Mouse (Mus musculus) hindbrain, embryonic 10.5 days (tissue): Measurements from ENCODE around the gene Pdpr. TPM values are rescaled to one million over a fixed set of nuclear protein-coding genes. Genes with fewer than 3 reads are reported as not detected.

Experiments
- DNase-seq: peaks from one replicate; pipeline ENCODE4 v3.0.0-alpha.2; 2017; ENCODE audit warnings: low spot score
- H3K27ac ChIP-seq: fragments of 300-500 bp; sonication (generic); 2 replicates; pipeline ENCODE4 v1.5.1; 2016; ENCODE audit warnings: mild to moderate bottlenecking, moderate library complexity
- H3K27me3 ChIP-seq: fragments of 300-500 bp; sonication (generic); 2 replicates; pipeline ENCODE4 v1.6.1; 2016; ENCODE audit warnings: mild to moderate bottlenecking; ENCODE audit not compliant: poor library complexity, insufficient read depth, severe bottlenecking
- H3K36me3 ChIP-seq: fragments of 300-500 bp; sonication (generic); 2 replicates; pipeline ENCODE4 v1.6.1; 2016; ENCODE audit warnings: mild to moderate bottlenecking, moderate library complexity
- H3K4me1 ChIP-seq: fragments of 300-500 bp; sonication (generic); replicated peaks from 2 replicates; pipeline ENCODE4 v1.6.1; 2016; ENCODE audit warnings: mild to moderate bottlenecking
- H3K4me3 ChIP-seq: fragments of 300-500 bp; sonication (generic); 2 replicates; pipeline ENCODE4 v1.5.1; 2016; ENCODE audit warnings: mild to moderate bottlenecking, moderate library complexity
- H3K9me3 ChIP-seq: fragments of 300-500 bp; sonication (generic); 2 replicates; pipeline ENCODE4 v1.6.1; 2016; ENCODE audit warnings: mild to moderate bottlenecking, moderate library complexity
- WGBS: fragments of 180-500 bp; shearing (Covaris S2); methylation state at CpG from one replicate; pipeline ENCODE4 v1.1.7; 2016; 5-methylcytosine and 5-hydroxymethylcytosine counted together
- polyA plus RNA-seq: library from polyadenylated mRNA; unstranded; fragments of >200 nt; fragmentation: Nextera tagmentation; extraction: Ambion mirVana; gene quantifications from 2 replicates; pipeline ENCODE4 v1.2.1, GENCODE M21; 2016

The Pdpr gene
- 10.4 and 10.8 TPM in 2 replicates for polyA plus RNA-seq

DNA sequence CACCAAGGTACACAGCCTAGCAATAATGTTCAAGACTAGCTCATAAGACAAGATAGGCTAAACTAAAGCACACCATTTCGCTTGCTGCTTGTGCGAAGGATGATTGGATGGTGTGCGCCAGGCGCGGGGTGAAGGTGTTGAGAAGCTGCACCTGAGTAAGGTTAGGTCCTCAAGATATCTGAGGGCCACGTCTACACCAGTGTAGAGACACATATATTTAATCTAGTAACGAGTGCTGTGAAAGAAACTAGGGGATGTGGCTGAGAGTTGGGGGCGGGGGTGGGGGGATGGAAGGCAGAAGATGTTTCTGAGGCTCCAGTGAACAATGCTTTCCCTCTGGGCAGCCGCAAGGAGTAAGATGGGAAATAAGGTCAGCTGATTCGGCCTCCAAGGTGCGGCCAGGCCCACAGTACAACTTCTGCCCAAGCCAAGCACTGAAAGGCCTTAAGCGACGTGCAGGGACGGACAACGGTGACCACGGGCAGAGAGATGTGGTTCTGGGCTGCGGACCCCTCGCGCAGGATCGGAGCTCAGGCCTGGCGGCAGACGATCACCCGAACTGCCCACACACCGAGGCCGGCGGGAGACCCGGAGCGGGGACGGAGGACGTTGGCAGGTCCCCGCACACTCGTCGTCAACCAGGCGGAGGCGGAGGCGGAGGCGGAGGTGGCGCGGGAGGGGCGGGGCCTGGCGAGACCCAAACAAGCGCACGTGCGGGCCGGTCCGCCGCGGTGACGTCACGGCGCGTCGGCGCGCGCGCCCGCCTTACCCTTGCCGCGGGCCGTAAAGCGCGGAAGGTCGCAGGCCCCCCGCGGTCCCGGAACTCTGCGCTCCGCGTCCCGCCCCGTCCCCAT, at the start of gene Pdpr:
Gene Pdpr, plus strand, starts transcription at position 766 of the 854 bp plus-strand sequence.
- Histone ChIP-seq H3K9me3 (no peaks in the 10 kb centered on the region), H3K36me3 (no peaks in the 10 kb centered on the region), H3K27ac (peak within 1 kb of the TSS; percentile 81), H3K4me3 (peak within 1 kb of the TSS; percentile 68), H3K4me1 (peaks cover 19% of the 10 kb centered on the region), H3K27me3 (no peaks in the 10 kb centered on the region)
- DNase-seq = peak; percentile 90
- WGBS = 5% methylated on average over 71 of the region's 72 CpGs

GRCm38 (mm10) chr8:111048694-111049093, 45.7 kb upstream of the Pdpr start:
- Histone ChIP-seq H3K4me3 (no peak overlapping the region), H3K27ac (no peak overlapping the region), H3K36me3 (peaks cover 100% of the 10 kb centered on the region), H3K4me1 (no peaks in the 10 kb centered on the region), H3K27me3 (no peaks in the 10 kb centered on the region), H3K9me3 (no peaks in the 10 kb centered on the region)
- 92% methylated on average over 2 of the region's 2 CpGs for WGBS
- no peak for DNase-seq

DNA sequence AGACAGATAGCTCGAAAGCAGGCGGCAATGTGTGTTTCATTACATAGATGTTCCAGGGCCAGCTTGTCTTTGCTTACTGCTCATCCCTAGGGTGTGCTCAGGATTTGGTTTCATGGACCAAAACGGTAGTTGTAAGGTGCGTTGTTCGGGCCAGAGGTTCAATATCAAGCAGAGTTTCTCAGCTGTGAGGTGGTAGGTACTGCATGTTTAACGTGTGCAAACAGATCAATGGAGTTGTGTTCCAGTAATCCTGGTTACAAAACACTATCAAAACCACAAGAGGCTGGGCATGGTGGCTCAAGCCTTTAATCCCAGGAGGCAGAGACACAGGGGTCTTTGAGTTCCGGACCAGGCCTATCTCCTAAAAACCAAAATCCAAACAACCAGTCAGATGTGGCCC, 45.3 kb upstream of the Pdpr start:
- Histone ChIP-seq H3K4me3 (no peak overlapping the region), H3K4me1 (no peaks in the 10 kb centered on the region), H3K36me3 (peaks cover 100% of the 10 kb centered on the region), H3K27me3 (no peaks in the 10 kb centered on the region), H3K9me3 (no peaks in the 10 kb centered on the region), H3K27ac (no peak overlapping the region)
- no peak for DNase-seq
- 95% methylated on average over 7 of the region's 7 CpGs for WGBS

GRCm38 (mm10) chr8:111053827-111054518, 40.5 kb upstream of the Pdpr start:
- Histone ChIP-seq H3K27me3 (no peaks in the 10 kb centered on the region), H3K4me1 (peaks cover 17% of the 10 kb centered on the region), H3K4me3 (no peak overlapping the region), H3K36me3 (peaks cover 92% of the 10 kb centered on the region), H3K27ac (no peak overlapping the region), H3K9me3 (no peaks in the 10 kb centered on the region)
- 94% methylated on average over 12 of the region's 12 CpGs for WGBS
- DNase-seq = no peak

DNA sequence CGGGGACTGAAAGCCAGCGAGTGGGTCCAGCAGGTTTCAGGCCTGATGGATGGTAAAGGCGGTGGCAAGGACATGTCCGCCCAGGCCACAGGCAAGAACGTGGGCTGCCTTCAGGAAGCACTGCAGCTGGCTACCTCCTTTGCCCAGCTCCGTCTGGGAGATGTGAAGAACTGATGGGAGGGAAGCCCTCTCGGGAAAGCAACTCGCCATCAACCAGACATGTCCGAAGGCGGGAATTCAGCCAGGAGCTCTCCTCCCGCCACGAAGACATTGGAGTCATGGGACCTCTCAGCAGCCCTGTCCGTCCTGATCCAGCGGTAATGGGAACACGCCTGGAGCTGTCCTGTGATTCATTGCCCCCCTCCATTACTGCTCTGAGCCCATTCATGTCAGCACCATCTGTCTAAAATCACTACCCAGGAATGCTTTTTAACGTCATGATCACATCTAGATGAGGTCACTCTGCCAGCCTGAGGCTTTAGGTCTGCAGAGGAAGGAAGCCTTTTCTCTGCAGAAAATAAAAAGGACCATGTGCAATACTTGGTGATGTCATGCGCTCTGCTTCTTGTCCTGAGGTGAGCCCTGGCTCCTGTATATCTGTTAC, 39.3 kb upstream of the Pdpr start:
- Histone ChIP-seq H3K4me3 (no peak overlapping the region), H3K27ac (no peak overlapping the region), H3K9me3 (no peaks in the 10 kb centered on the region), H3K27me3 (no peaks in the 10 kb centered on the region), H3K36me3 (peaks cover 83% of the 10 kb centered on the region), H3K4me1 (peaks cover 17% of the 10 kb centered on the region)
- no peak for DNase-seq
- WGBS = 93% methylated on average over 17 of the region's 17 CpGs

DNA sequence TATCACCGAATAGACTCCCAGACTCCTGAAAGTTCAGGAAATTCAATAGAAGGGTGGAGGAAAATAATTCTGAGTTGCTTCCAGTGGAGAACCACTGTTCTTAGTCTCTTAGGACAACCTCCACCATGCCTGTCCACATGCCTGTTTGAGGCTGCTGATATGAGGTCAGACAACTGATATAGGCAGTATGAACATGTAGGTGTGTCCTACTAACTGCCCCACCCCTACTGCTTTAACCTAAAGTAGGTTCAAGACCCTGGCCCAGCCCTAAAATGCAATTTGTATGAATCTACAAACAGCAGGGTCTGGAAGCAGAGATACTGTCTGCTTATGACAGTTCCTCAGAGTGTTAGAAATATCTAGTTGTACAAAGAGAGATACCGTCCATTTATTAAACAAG, 38.8 kb upstream of the Pdpr start:
- Histone ChIP-seq H3K36me3 (peaks cover 78% of the 10 kb centered on the region), H3K27me3 (no peaks in the 10 kb centered on the region), H3K27ac (no peak overlapping the region), H3K9me3 (no peaks in the 10 kb centered on the region), H3K4me1 (peaks cover 19% of the 10 kb centered on the region), H3K4me3 (peak overlapping the region; percentile 95)
- no peak for DNase-seq
- 64% methylated on average over 2 of the region's 2 CpGs for WGBS

DNA sequence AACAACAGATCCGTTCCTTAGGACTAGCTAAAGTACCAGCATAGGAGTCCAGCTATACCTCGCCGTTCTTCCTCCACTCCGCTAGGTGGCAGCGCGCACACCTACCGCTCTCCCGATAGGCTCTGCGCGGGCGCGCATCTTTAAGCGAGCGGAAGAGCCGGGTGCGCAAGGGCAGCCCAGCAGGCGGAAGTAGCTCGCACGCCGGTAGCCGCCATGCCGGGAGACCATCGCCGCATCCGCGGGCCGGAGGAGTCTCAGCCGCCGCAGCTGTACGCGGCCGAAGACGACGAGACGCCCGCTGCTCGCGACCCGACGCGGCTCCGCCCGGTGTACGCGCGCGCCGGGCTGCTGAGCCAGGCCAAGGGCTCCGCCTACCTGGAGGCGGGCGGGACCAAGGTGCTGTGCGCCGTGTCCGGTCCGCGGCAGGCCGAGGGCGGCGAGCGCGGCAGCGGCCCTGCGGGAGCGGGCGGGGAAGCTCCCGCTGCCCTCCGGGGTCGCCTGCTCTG, 38.2 kb upstream of the Pdpr start, which contains the start of gene Exosc6:
Gene Exosc6, plus strand, starts transcription at position 182 of the 506 bp plus-strand sequence.
- DNase-seq = peak; percentile 92
- 1% methylated on average over 68 of the region's 68 CpGs for WGBS
- Histone ChIP-seq H3K36me3 (peaks cover 72% of the 10 kb centered on the region), H3K4me1 (peaks cover 24% of the 10 kb centered on the region), H3K4me3 (peak within 1 kb of the TSS; percentile 95), H3K27me3 (no peaks in the 10 kb centered on the region), H3K27ac (peak within 1 kb of the TSS; percentile 93), H3K9me3 (no peaks in the 10 kb centered on the region)

DNA sequence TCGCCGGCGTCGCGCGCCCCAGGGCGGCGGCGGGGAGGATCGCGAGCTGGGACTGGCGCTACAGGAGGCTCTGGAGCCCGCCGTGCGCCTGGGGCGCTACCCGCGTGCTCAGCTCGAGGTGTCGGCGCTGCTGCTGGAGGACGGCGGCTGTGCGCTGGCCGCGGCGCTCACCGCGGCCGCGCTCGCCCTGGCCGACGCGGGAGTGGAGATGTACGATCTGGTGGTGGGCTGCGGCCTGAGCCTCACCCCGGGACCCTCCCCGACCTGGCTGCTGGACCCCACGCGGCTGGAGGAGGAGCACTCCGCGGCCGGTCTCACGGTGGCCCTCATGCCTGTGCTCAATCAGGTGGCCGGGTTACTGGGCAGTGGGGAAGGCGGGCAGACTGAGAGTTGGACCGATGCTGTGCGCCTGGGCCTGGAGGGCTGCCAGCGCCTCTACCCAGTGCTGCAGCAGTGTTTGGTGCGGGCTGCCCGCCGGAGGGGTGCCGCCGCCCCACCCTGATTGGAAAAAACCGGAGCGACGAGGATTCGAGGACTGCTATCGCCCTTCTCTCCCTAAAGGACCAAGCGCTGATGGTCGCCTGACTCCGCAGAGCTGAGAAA, 37.6 kb upstream of the Pdpr start:
- under 1% methylated on average over 63 of the region's 63 CpGs for WGBS

DNA sequence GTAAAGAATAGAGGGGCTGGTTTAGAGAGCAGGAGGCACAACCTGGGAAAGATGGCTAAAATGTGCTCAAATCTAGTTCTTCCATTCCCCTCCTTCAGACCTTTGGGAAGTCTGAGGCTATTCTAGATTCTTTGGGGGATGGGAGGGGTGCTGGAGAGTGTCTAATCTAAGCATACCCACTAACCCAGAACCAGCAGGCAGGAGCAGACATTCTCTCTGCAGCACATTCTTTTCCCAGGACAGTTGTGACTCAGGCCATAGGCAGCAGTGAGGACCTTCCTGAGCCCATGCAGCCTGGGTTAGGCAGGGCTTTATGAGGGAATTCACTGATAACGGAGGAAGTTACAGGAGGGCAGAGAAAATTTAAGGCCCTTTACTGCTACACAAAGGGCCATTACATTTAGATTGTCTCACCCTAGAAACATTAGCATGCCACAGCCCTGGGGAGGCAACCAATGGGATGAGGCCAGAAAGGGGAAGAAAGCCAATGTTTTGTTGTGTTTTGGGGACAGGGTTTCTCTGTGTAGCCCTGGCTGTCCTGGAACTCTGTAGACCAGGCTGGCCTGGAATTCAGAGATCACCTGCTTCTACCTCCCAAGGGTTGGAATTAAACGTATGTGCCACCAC, 35.4 kb upstream of the Pdpr start:
- H3K27ac ChIP-seq = no peak overlapping the region
- no peaks in the 10 kb centered on the region for H3K9me3 ChIP-seq
- no peak for DNase-seq
- H3K27me3 ChIP-seq = no peaks in the 10 kb centered on the region
- WGBS = 81% methylated on average over 2 of the region's 2 CpGs
- peaks cover 44% of the 10 kb centered on the region for H3K36me3 ChIP-seq
- peaks cover 39% of the 10 kb centered on the region for H3K4me1 ChIP-seq
- no peak overlapping the region; the same call in 1 of the 2 replicates for H3K4me3 ChIP-seq

More for the DNA sequence above, 37.6 kb upstream of the Pdpr start:
- H3K27ac ChIP-seq = peak overlapping the region; percentile 93
- H3K4me1 ChIP-seq = peaks cover 30% of the 10 kb centered on the region
- H3K36me3 ChIP-seq = peaks cover 67% of the 10 kb centered on the region
- no peaks in the 10 kb centered on the region for H3K9me3 ChIP-seq
- DNase-seq = no peak
- H3K27me3 ChIP-seq = no peaks in the 10 kb centered on the region
- H3K4me3 ChIP-seq = peak overlapping the region; percentile 95

GRCm38 (mm10) chr8:111061688-111062071, 32.8 kb upstream of the Pdpr start:
- WGBS = under 1% methylated on average over 14 of the region's 14 CpGs
- peak overlapping the region; percentile 70 for H3K4me3 ChIP-seq
- H3K9me3 ChIP-seq = no peaks in the 10 kb centered on the region
- peak overlapping the region; percentile 87 for H3K27ac ChIP-seq
- H3K4me1 ChIP-seq = peaks cover 39% of the 10 kb centered on the region
- H3K27me3 ChIP-seq = no peaks in the 10 kb centered on the region
- peaks cover 23% of the 10 kb centered on the region for H3K36me3 ChIP-seq
- DNase-seq = no peak

DNA sequence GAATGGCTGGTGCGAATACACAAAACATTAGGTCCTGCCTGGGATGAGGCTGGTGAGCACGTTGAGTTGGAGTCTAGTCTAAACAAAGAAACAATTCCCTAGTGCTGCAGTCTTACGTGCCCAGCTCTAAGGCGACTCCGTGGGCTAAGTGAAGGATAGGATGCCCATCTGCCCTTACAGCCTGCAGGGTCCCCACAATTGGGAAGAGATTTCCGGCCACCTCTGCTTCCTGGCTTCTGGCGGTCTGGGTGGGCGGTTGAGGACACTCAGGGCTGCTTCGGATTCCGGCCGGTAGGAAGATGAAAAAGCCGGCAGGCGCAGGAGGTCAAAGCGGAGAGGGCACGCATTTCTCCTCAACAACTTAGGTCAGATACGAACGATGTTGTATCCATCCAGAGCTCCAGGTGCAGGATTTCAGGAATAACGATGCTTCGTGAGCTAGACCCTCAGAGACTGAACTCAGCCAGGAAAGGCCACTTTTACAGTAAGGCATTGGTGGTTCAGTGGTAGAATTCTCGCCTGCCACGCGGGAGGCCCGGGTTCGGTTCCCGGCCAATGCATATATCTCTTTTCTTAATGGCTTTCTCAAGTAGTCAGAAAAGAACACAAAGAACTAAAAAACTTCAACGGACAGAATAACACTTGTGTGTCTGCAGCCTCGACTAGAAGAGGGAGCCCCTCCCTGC, 32.2 kb upstream of the Pdpr start:
- H3K27ac ChIP-seq = peak overlapping the region; percentile 87
- peaks cover 19% of the 10 kb centered on the region for H3K36me3 ChIP-seq
- WGBS = under 1% methylated on average over 27 of the region's 27 CpGs
- H3K27me3 ChIP-seq = 0 out of 2 replicates have a peak, but pooled peaks cover 3% of the 10 kb centered on the region
- peaks cover 34% of the 10 kb centered on the region for H3K4me1 ChIP-seq
- no peaks in the 10 kb centered on the region for H3K9me3 ChIP-seq
- peak; percentile 92 for DNase-seq
- peak overlapping the region; percentile 70 for H3K4me3 ChIP-seq
